Mouse (Mus musculus) liver, adult 2 months (tissue): ENCODE results near the gene Zkscan6. TPM values are rescaled to one million over a fixed set of nuclear protein-coding genes. Genes with fewer than 3 reads are reported as not detected.

ENCODE experiments used
- DNase-seq: peaks from one replicate; pipeline ENCODE4 v3.0.0-alpha.2; 2011; ENCODE audit warnings: low read depth, low spot score; ENCODE audit errors: extremely low read depth
- H3K27ac ChIP-seq: fragments of 200-500 bp; replicated peaks from 2 replicates; pipeline ENCODE4 v1.5.1; 2012; ENCODE audit warnings: low read depth, mild to moderate bottlenecking, control low read depth, inconsistent platforms, low read length; ENCODE audit not compliant: insufficient read depth
- H3K27me3 ChIP-seq: fragments of 200-500 bp; 2 replicates; pipeline ENCODE4 v1.6.1; 2012; ENCODE audit warnings: mild to moderate bottlenecking, moderate library complexity, low read length, inconsistent platforms; ENCODE audit not compliant: control insufficient read depth, insufficient read depth
- H3K36me3 ChIP-seq: fragments of 200-500 bp; 2 replicates; pipeline ENCODE4 v1.6.1; 2012; ENCODE audit warnings: low read length, inconsistent platforms; ENCODE audit not compliant: control insufficient read depth, insufficient read depth
- H3K4me1 ChIP-seq: fragments of 200-500 bp; 2 replicates; pipeline ENCODE4 v1.6.1; 2011; ENCODE audit warnings: low read length; ENCODE audit not compliant: control insufficient read depth, insufficient read depth
- H3K4me3 ChIP-seq: fragments of 200-500 bp; 2 replicates; pipeline ENCODE4 v1.5.1; 2011; ENCODE audit warnings: low read depth, mild to moderate bottlenecking, control low read depth, low read length, moderate library complexity; ENCODE audit not compliant: insufficient read depth
- H3K79me2 ChIP-seq: fragments of 200-500 bp; 2 replicates; pipeline ENCODE4 v1.6.1; 2012; ENCODE audit warnings: inconsistent platforms, mild to moderate bottlenecking, low read length, moderate library complexity; ENCODE audit not compliant: control insufficient read depth, insufficient read depth
- H3K9ac ChIP-seq: fragments of 200-500 bp; 2 replicates; pipeline ENCODE4 v1.6.1; 2012; ENCODE audit warnings: low read depth, mild to moderate bottlenecking, control low read depth, inconsistent platforms, low read length
- CTCF ChIP-seq: fragments of 200-500 bp; IDR thresholded peaks from 2 replicates; pipeline ENCODE4 v1.5.1; 2011; ENCODE audit warnings: low read depth, low read length, control low read depth
- POLR2A ChIP-seq: fragments of 200-500 bp; IDR thresholded peaks from 2 replicates; pipeline ENCODE4 v1.6.1; 2011; ENCODE audit warnings: low read length, control low read depth; ENCODE audit not compliant: insufficient read depth; ENCODE audit errors: extremely low read depth
- WGBS: fragments of 180-500 bp; shearing (Covaris S2); methylation state at CpG from one replicate; pipeline ENCODE4 v1.1.7; 2018; 5-methylcytosine and 5-hydroxymethylcytosine counted together
- polyA plus RNA-seq: library from polyadenylated mRNA; depleted of rRNA; stranded (reverse); fragments of >200 nt; gene quantifications from 2 replicates; pipeline ENCODE4 v1.2.3, GENCODE M21; 2012
- total RNA-seq: library from RNA; depleted of rRNA; stranded (reverse); fragments of >200 nt; gene quantifications from 2 replicates; pipeline ENCODE4 v1.2.3, GENCODE M21; 2014

The Zkscan6 gene
- total and polyA plus RNA-seq, 2 experiments = 1.9 to 3.3 TPM

DNA sequence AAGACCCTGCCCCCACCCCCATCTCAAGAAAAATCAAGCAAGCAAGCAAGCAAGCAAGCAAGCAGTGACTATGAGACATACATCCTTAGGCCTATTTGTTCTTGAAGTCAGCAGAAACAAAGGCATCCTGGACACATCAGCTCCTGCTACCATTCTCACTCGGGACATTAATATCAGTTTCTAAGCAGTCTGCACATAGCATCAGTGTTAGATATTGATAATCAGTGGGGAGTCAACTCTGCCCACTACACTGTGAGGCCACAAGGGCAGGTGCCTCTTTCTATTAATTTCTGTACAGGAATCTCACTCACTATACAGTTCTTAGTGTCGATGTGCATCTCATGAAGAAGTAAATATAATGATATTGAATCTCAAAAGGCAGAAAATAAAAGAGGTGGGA is 33.4 kb upstream of the Zkscan6 start:
- H3K27me3 ChIP-seq = no peaks in the 10 kb centered on the region
- H3K79me2 ChIP-seq = peaks cover 21% of the 10 kb centered on the region
- WGBS = 83% methylated on average over 2 of the region's 2 CpGs
- no peak overlapping the region for H3K9ac ChIP-seq
- peaks cover 5% of the 10 kb centered on the region for H3K4me1 ChIP-seq
- H3K4me3 ChIP-seq = no peak overlapping the region
- H3K36me3 ChIP-seq = no peaks in the 10 kb centered on the region; the same call in 1 of the 2 replicates
- TF ChIP-seq CTCF (no peak), POLR2A (no peak)
- no peak for DNase-seq
- no peak overlapping the region for H3K27ac ChIP-seq

DNA sequence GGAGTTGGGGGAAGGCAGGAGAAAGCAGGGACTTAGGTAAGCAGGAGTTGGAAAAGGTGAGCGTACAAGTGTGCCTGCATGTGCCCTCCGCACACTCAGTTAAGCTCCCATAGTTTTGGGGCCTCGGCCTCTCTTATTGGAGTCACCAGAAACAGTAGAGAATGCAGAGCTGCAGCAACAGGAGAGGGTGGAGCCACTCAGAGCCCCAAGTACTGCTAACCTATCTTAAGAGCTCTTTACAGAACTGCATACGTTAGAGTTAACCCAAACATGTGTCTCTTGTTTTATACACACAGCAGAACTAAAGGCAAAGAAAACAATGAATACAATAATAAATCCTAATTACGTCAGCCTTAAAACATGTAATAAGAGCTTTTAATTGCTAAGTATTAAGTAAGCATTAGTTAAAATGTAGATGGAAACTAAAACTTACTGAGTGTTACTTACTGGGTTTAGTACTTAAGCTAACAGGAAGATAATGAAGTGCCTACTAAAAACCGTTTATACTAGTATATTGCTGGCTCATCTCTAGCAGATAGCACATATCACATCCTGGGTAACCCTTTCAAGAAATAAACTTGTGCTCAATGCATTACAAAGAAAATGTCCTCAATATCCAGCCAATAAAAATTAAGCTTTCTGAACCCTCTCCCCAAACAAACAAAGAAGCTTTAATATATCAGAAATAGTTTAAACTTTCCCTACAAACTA is 32.9 kb upstream of the Zkscan6 start:
- TF ChIP-seq CTCF = no peak
- TF ChIP-seq POLR2A = no peak
- no peak overlapping the region for H3K27ac ChIP-seq
- H3K36me3 ChIP-seq = no peaks in the 10 kb centered on the region; the same call in 1 of the 2 replicates
- no peak overlapping the region for H3K9ac ChIP-seq
- H3K27me3 ChIP-seq = no peaks in the 10 kb centered on the region
- H3K4me1 ChIP-seq = peaks cover 5% of the 10 kb centered on the region
- no peak overlapping the region for H3K4me3 ChIP-seq
- no peak for DNase-seq
- H3K79me2 ChIP-seq = peaks cover 19% of the 10 kb centered on the region
- WGBS = 88% methylated on average over 6 of the region's 6 CpGs

DNA sequence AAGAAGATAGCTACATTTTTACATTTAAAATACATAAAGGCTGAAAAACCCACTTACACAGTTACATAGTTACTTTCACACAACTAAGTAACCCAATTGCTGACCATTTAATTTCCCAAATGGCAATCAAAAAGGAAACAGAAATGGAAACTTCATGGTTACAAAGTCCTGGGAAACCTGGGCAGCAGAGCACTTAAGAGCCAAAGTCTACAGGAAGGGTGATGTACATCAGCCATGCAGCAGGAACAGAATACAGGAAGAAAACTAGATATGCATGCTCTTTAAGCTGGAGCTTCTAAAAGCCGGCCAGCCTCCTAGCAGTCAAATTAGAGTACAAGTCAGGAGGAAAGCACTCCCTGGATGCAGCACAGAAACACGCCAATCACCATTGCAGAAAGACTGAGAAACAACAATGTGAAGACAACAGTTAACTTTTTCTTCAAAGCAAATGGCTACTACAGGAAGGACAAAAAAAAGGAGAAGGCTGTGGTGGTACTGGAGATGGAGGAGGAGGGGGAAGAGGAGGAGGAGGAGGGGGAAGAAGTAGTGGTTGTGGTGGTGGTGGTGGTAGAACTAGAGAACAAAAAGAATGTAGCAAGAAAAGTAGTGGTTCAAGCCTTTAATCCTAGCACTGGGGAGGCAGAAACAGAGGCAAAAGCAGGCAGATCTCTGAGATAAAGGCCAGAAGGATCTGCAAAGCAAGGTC is 29.9 kb upstream of the Zkscan6 start:
- Histone ChIP-seq H3K36me3 (peaks cover 7% of the 10 kb centered on the region; the same call in 1 of the 2 replicates), H3K4me3 (no peak overlapping the region), H3K27ac (no peak overlapping the region), H3K4me1 (peaks cover 5% of the 10 kb centered on the region), H3K79me2 (peaks cover 33% of the 10 kb centered on the region), H3K9ac (no peak overlapping the region), H3K27me3 (no peaks in the 10 kb centered on the region)
- TF ChIP-seq POLR2A (no peak), CTCF (no peak)
- DNase-seq = peak; percentile 73
- WGBS = 54% methylated on average over 2 of the region's 2 CpGs

DNA sequence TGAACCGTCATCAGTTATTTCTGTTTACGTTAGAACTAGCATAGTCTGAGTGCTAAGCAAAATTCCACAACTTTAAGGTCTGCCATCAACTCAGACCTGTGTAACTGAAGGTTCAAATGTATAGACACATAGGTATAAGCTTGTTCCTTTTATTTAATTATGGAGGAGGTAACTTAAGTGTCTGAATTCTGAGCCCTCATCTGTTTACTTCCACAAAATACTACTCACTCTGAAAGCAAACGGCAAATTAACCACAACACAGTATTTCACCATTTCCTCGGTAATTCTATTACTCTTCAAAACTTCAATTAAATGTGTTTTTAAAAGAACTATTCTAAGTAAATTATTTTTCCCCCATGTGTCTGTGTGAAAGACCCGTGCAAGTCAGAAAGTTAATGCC is 29.2 kb upstream of the Zkscan6 start:
- no peak for TF ChIP-seq CTCF
- TF ChIP-seq POLR2A = no peak
- peaks cover 7% of the 10 kb centered on the region; the same call in 1 of the 2 replicates for H3K36me3 ChIP-seq
- WGBS = 56% methylated on average over 5 of the region's 5 CpGs
- no peak for DNase-seq
- H3K79me2 ChIP-seq = peaks cover 36% of the 10 kb centered on the region
- no peak overlapping the region for H3K4me3 ChIP-seq
- no peaks in the 10 kb centered on the region for H3K27me3 ChIP-seq
- H3K27ac ChIP-seq = no peak overlapping the region
- peaks cover 7% of the 10 kb centered on the region for H3K4me1 ChIP-seq
- H3K9ac ChIP-seq = no peak overlapping the region

DNA sequence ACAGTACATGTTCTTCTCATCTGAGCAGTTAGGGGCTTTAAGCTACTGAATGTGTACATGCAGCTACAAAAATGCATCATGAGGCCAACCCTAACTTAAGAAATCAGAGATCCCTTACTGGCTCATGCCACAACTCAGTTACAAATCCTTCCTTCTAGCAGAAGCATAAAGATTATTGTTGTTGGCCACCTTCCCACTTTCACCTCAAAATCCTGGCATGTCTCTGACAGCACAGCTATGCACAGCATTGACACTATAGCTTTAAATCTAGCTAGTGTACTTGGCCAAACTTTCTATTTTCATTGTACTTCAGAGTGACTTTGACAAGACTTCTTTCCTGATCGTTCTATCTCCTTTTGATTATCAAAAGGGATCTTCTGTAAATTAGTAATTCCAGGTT is 27.9 kb upstream of the Zkscan6 start:
- peaks cover 30% of the 10 kb centered on the region; the same call in 1 of the 2 replicates for H3K79me2 ChIP-seq
- H3K4me1 ChIP-seq = peaks cover 7% of the 10 kb centered on the region
- no peak for DNase-seq
- no peak overlapping the region for H3K9ac ChIP-seq
- H3K27ac ChIP-seq = no peak overlapping the region
- H3K4me3 ChIP-seq = no peak overlapping the region
- TF ChIP-seq POLR2A = no peak
- no peak for TF ChIP-seq CTCF
- no peaks in the 10 kb centered on the region for H3K27me3 ChIP-seq
- peaks cover 7% of the 10 kb centered on the region; the same call in 1 of the 2 replicates for H3K36me3 ChIP-seq
- WGBS = 66% methylated on average over 1 of the region's 1 CpGs
